Mouse (Mus musculus) liver, postnatal 0 days (tissue): ENCODE measurements at regions not wholly inside any gene's neighbourhood (a gene's known extent, or its start where the extent isn't known, plus 50 kb on each side); places are given as distances from the start of the nearest gene placed in this dataset.

Source experiments
- ATAC-seq: fragments of 200-750 bp; cut with Nextera tagmentation; 2 replicates; pipeline ENCODE4 v1.8.0; 2017; ENCODE audit warnings: mild to moderate bottlenecking, moderate library complexity
- DNase-seq: peaks from one replicate; pipeline ENCODE4 v3.0.0-alpha.2; 2016
- H3K27ac ChIP-seq: fragments of 300-500 bp; sonication (generic); 2 replicates; pipeline ENCODE4 v1.5.1; 2014; ENCODE audit warnings: antibody characterized with exemption, moderate library complexity, mild to moderate bottlenecking, low read depth
- H3K27me3 ChIP-seq: fragments of 300-500 bp; sonication (generic); 2 replicates; pipeline ENCODE4 v1.6.1; 2014; ENCODE audit warnings: low read length, control low read depth, mixed read lengths; ENCODE audit not compliant: insufficient read depth
- H3K36me3 ChIP-seq: fragments of 300-500 bp; sonication (generic); replicated peaks from 2 replicates; pipeline ENCODE4 v1.6.1; 2014; ENCODE audit warnings: mild to moderate bottlenecking, control low read depth, low read length, moderate library complexity, mixed read lengths; ENCODE audit not compliant: insufficient read depth
- H3K4me1 ChIP-seq: fragments of 300-500 bp; sonication (generic); 2 replicates; pipeline ENCODE4 v1.6.1; 2014; ENCODE audit warnings: antibody characterized with exemption, mild to moderate bottlenecking, control low read depth; ENCODE audit not compliant: insufficient read depth
- H3K4me2 ChIP-seq: fragments of 300-500 bp; sonication (generic); 2 replicates; pipeline ENCODE4 v1.6.1; 2014; ENCODE audit warnings: low read depth, mild to moderate bottlenecking, low read length, moderate library complexity, mixed read lengths
- H3K4me3 ChIP-seq: fragments of 300-500 bp; sonication (generic); 2 replicates; pipeline ENCODE4 v1.5.1; 2014; ENCODE audit warnings: low read depth, low read length
- H3K9ac ChIP-seq: fragments of 300-500 bp; sonication (generic); replicated peaks from 2 replicates; pipeline ENCODE4 v1.6.1; 2014; ENCODE audit warnings: mild to moderate bottlenecking, moderate library complexity
- H3K9me3 ChIP-seq: fragments of 300-500 bp; sonication (generic); 2 replicates; pipeline ENCODE4 v1.6.1; 2016; ENCODE audit warnings: mild to moderate bottlenecking, control low read depth, low read length, mixed read lengths
- CTCF ChIP-seq: sonication (generic); IDR thresholded peaks from 2 replicates; pipeline ENCODE4 v1.5.1; 2016; ENCODE audit warnings: antibody characterized with exemption, low read depth
- EP300 ChIP-seq: IDR thresholded peaks from 2 replicates; pipeline ENCODE4 v1.6.1; 2016; ENCODE audit warnings: antibody characterized with exemption, low read depth, mild to moderate bottlenecking
- WGBS: fragments of 180-500 bp; shearing (Covaris S2); extraction: QIAGEN DNeasy Blood & Tissue Kit; methylation state at CpG from one replicate; pipeline ENCODE4 v1.1.7; 2014; ENCODE audit not compliant: insufficient replicate concordance; 5-methylcytosine and 5-hydroxymethylcytosine counted together

- H3K27ac ChIP-seq = no peak overlapping the region
These were observed 152.7 kb downstream of the Kdr start for GRCm38 (mm10) chr5:75825576-75825975.

GRCm38 (mm10) chr5:75824660-75825059 is 153.6 kb downstream of the Kdr start:
- peaks cover 11% of the 10 kb centered on the region for H3K4me1 ChIP-seq
- ATAC-seq (no peak), DNase-seq (no peak)
- H3K36me3 ChIP-seq = no peaks in the 10 kb centered on the region
- WGBS = 78% methylated on average over 4 of the region's 4 CpGs
- H3K9me3 ChIP-seq = no peaks in the 10 kb centered on the region
- H3K9ac ChIP-seq = no peak overlapping the region
- H3K27ac ChIP-seq = no peak overlapping the region
- H3K4me2 ChIP-seq = no peak overlapping the region
- no peaks in the 10 kb centered on the region for H3K27me3 ChIP-seq
- no peak overlapping the region for H3K4me3 ChIP-seq
- TF ChIP-seq CTCF (no peak), EP300 (no peak)

More at GRCm38 (mm10) chr5:75825576-75825975, 152.7 kb downstream of the Kdr start:
- no peaks in the 10 kb centered on the region for H3K27me3 ChIP-seq
- no peak overlapping the region for H3K9ac ChIP-seq
- H3K36me3 ChIP-seq = no peaks in the 10 kb centered on the region
- H3K4me1 ChIP-seq = peaks cover 11% of the 10 kb centered on the region
- no peak for DNase-seq
- TF ChIP-seq EP300 (no peak), CTCF (no peak)
- 39% methylated on average over 5 of the region's 5 CpGs for WGBS
- H3K9me3 ChIP-seq = no peaks in the 10 kb centered on the region
- no peak for ATAC-seq
- H3K4me2 ChIP-seq = no peak overlapping the region
- H3K4me3 ChIP-seq = no peak overlapping the region

GRCm38 (mm10) chr5:75823646-75824045 is 154.6 kb downstream of the Kdr start:
- WGBS = 82% methylated on average over 3 of the region's 3 CpGs
- H3K4me2 ChIP-seq = no peak overlapping the region
- no peaks in the 10 kb centered on the region for H3K27me3 ChIP-seq
- H3K36me3 ChIP-seq = no peaks in the 10 kb centered on the region
- H3K9me3 ChIP-seq = no peaks in the 10 kb centered on the region
- no peak overlapping the region for H3K9ac ChIP-seq
- no peak for DNase-seq
- no peak overlapping the region for H3K27ac ChIP-seq
- no peak for TF ChIP-seq EP300
- no peak for TF ChIP-seq CTCF
- H3K4me3 ChIP-seq = no peak overlapping the region
- peaks cover 11% of the 10 kb centered on the region for H3K4me1 ChIP-seq
- ATAC-seq = no peak

GRCm38 (mm10) chr5:75817396-75817795 is 160.9 kb downstream of the Kdr start:
- TF ChIP-seq EP300 (no peak), CTCF (no peak)
- DNase-seq = no peak
- H3K4me3 ChIP-seq = no peak overlapping the region
- H3K36me3 ChIP-seq = no peaks in the 10 kb centered on the region
- 91% methylated on average over 13 of the region's 13 CpGs for whole genome bisulfite sequencing
- no peak overlapping the region for H3K4me2 ChIP-seq
- no peak overlapping the region for H3K27ac ChIP-seq
- H3K4me1 ChIP-seq = no peaks in the 10 kb centered on the region
- no peak overlapping the region for H3K9ac ChIP-seq
- no peak for ATAC-seq
- no peaks in the 10 kb centered on the region for H3K9me3 ChIP-seq
- H3K27me3 ChIP-seq = no peaks in the 10 kb centered on the region

- H3K4me2 ChIP-seq = no peak overlapping the region
- 77% methylated on average over 12 of the region's 12 CpGs for WGBS
- no peak overlapping the region for H3K4me3 ChIP-seq
- no peaks in the 10 kb centered on the region for H3K9me3 ChIP-seq
- no peak overlapping the region for H3K27ac ChIP-seq
- H3K36me3 ChIP-seq = no peaks in the 10 kb centered on the region
- DNase-seq (no peak), ATAC-seq (no peak)
- H3K27me3 ChIP-seq = no peaks in the 10 kb centered on the region
- TF ChIP-seq CTCF (no peak), EP300 (no peak)
- no peaks in the 10 kb centered on the region for H3K4me1 ChIP-seq
- H3K9ac ChIP-seq = no peak overlapping the region
These were observed 163.8 kb downstream of the Kdr start for GRCm38 (mm10) chr5:75814393-75814984.

GRCm38 (mm10) chr5:75812686-75813085 is 165.6 kb downstream of the Kdr start:
- DNase-seq (no peak), ATAC-seq (no peak)
- Histone ChIP-seq H3K9me3 (no peaks in the 10 kb centered on the region), H3K27ac (no peak overlapping the region), H3K4me3 (no peak overlapping the region), H3K9ac (no peak overlapping the region), H3K4me2 (no peak overlapping the region), H3K4me1 (peaks cover 3% of the 10 kb centered on the region; the same call in 1 of the 2 replicates), H3K27me3 (no peaks in the 10 kb centered on the region), H3K36me3 (no peaks in the 10 kb centered on the region)
- no peak for TF ChIP-seq CTCF
- TF ChIP-seq EP300 = no peak
- 32% methylated on average over 4 of the region's 4 CpGs for WGBS
